Mouse (Mus musculus): ENCODE results near the gene Muc16.

Gene Muc16

GRCm38 (mm10) chr9:18674480-18675154 is at the start of gene Muc16:
Muc16 (minus strand) TSS chr9:18674530.
- DNase-seq (ENCODE audit: low spot score in 2 of 2) = no peak

GRCm38 (mm10) chr9:18722712-18723099 is 48.4 kb upstream of the Muc16 start:
- DNase-seq (ENCODE audit: low spot score in 2 of 2) = no peak

- DNase-seq (ENCODE audit: low spot score in 2 of 2) = no peak
Measured at GRCm38 (mm10) chr9:18721931-18722711, 47.8 kb upstream of the Muc16 start.

GRCm38 (mm10) chr9:18721011-18721410 is 46.7 kb upstream of the Muc16 start:
- DNase-seq (ENCODE audit: low spot score in 2 of 2) = no peak

- DNase-seq (ENCODE audit: low spot score in 2 of 2) = no peak
Measured at GRCm38 (mm10) chr9:18705628-18706027, 31.3 kb upstream of the Muc16 start.

GRCm38 (mm10) chr9:18598366-18598765 is 76.0 kb downstream of the Muc16 start:
- DNase-seq (ENCODE audit: low spot score in 2 of 2) = no peak

GRCm38 (mm10) chr9:18508098-18508497 is 166.2 kb downstream of the Muc16 start:
- DNase-seq (ENCODE audit: low spot score in 2 of 2) = no peak

GRCm38 (mm10) chr9:18478168-18478567 is 196.2 kb downstream of the Muc16 start, which contains the start of the genes Zfp558 and Mbd3l1:
Zfp558 (minus strand) TSS chr9:18478268.
Mbd3l1 (plus strand) TSS chr9:18478359.
- DNase-seq (ENCODE audit: low spot score in 2 of 2) = no peak

GRCm38 (mm10) chr9:18473324-18474128 is 200.8 kb downstream of the Muc16 start:
- peak; percentile 16 to 74 for DNase-seq (ENCODE audit: low spot score in 2 of 2)

- DNase-seq (ENCODE audit: low spot score in 2 of 2) = no peak
Measured at GRCm38 (mm10) chr9:18468005-18468404, 206.3 kb downstream of the Muc16 start.

- DNase-seq (ENCODE audit: low spot score in 2 of 2) = no peak
Measured at GRCm38 (mm10) chr9:18467350-18467749, 207.0 kb downstream of the Muc16 start.

GRCm38 (mm10) chr9:18456520-18456919 is 217.8 kb downstream of the Muc16 start:
- no peak for DNase-seq (ENCODE audit: low spot score in 2 of 2)
